Mouse (Mus musculus) heart, postnatal 25 days (tissue): Measurements from ENCODE around the gene Mmp17. TPM values are rescaled to one million over a fixed set of nuclear protein-coding genes. Genes with fewer than 3 reads are reported as not detected.
"Not testable (repeated sequence)": the region's sequence is repeated elsewhere in the genome, so short reads cannot be mapped to it uniquely, and the experiment has no call there.

Experiments used
- DNase-seq: peaks from one replicate; pipeline ENCODE4 v3.0.0; 2022; ENCODE audit warnings: low spot score
- intact Hi-C: fragments of 180-260 bp; cut with DNase I; formaldehyde crosslinking; loops from one replicate; pipeline ENCODE4 v1.15.1; 2025
- total RNA-seq, 2 experiments: library from RNA; stranded (reverse); gene quantifications; 2 replicates each; pipeline ENCODE4 v1.2.3; 2021

Mmp17 gene
- total RNA-seq, 2 experiments from 2014 or later = 0.98 to 1.2 TPM

GRCm38 (mm10) chr5:129584583-129585541 lies 893 bp downstream of the Mmp17 start:
- intact Hi-C loops = loop anchor here (2.0 to 10.0 kb wide), 3 partner anchors 83 to 406 kb away; partner anchors contain the start of gene Sfswap
- DNase-seq = no peak

GRCm38 (mm10) chr5:129586016-129586415 lies 2.0 kb downstream of the Mmp17 start:
- DNase-seq = peak; percentile 53
- intact Hi-C loops = loop anchor here (2.0 to 10.0 kb wide), 2 partner anchors 171 to 197 kb away; no protein-coding TSS in a partner anchor

GRCm38 (mm10) chr5:129586471-129586870 lies 2.5 kb downstream of the Mmp17 start:
- no peak for DNase-seq
- intact Hi-C loops = loop anchor here (2.0 to 10.0 kb wide), 2 partner anchors 172 to 198 kb away; no protein-coding TSS in a partner anchor

GRCm38 (mm10) chr5:129590915-129591314 lies 6.9 kb downstream of the Mmp17 start:
- intact Hi-C loops = no loop called here
- no peak for DNase-seq

- intact Hi-C loops = loop anchor here (1.0 to 2.0 kb wide), 2 partner anchors 416 to 532 kb away; no protein-coding TSS in a partner anchor
These were observed 10.4 kb downstream of the Mmp17 start for GRCm38 (mm10) chr5:129594116-129595114.

GRCm38 (mm10) chr5:129602071-129602487 lies 18.1 kb downstream of the Mmp17 start:
- no peak for DNase-seq
- intact Hi-C loops = no loop called here

More at GRCm38 (mm10) chr5:129594116-129595114, 10.4 kb downstream of the Mmp17 start:
- peak; percentile 39 for DNase-seq

GRCm38 (mm10) chr5:129607476-129607875 lies 23.5 kb downstream of the Mmp17 start:
- intact Hi-C loops = no loop called here

GRCm38 (mm10) chr5:129611060-129611459 lies 27.1 kb downstream of the Mmp17 start:
- DNase-seq = no peak

More at GRCm38 (mm10) chr5:129607476-129607875, 23.5 kb downstream of the Mmp17 start:
- no peak for DNase-seq

GRCm38 (mm10) chr5:129620600-129620999 lies 36.6 kb downstream of the Mmp17 start:
- DNase-seq, intact Hi-C loops: not testable (repeated sequence)

More at GRCm38 (mm10) chr5:129611060-129611459, 27.1 kb downstream of the Mmp17 start:
- intact Hi-C loops = loop anchor here (2.0 to 5.0 kb wide), 3 partner anchors 111 to 266 kb away; no protein-coding TSS in a partner anchor

GRCm38 (mm10) chr5:129621361-129621760 lies 37.4 kb downstream of the Mmp17 start:
- intact Hi-C loops = no loop called here
- DNase-seq = no peak

- intact Hi-C loops = no loop called here
- DNase-seq = no peak
These were observed 42.1 kb downstream of the Mmp17 start for GRCm38 (mm10) chr5:129626099-129626498.

GRCm38 (mm10) chr5:129626586-129626985 lies 42.6 kb downstream of the Mmp17 start:
- DNase-seq, intact Hi-C loops: not testable (repeated sequence)

- intact Hi-C loops, DNase-seq: not testable (repeated sequence)
These were observed 48.6 kb downstream of the Mmp17 start for GRCm38 (mm10) chr5:129632270-129633250.

- intact Hi-C loops = no loop called here
- DNase-seq = no peak
These were observed 66.9 kb downstream of the Mmp17 start for GRCm38 (mm10) chr5:129650858-129651257.

GRCm38 (mm10) chr5:129657016-129657415 lies 73.0 kb downstream of the Mmp17 start:
- intact Hi-C loops = no loop called here
- no peak for DNase-seq

GRCm38 (mm10) chr5:129657931-129658330 lies 74.0 kb downstream of the Mmp17 start:
- no peak for DNase-seq
- intact Hi-C loops = no loop called here
